8 mouse cellular contexts compared by ENCODE assay signal in the genomic region with DNA sequence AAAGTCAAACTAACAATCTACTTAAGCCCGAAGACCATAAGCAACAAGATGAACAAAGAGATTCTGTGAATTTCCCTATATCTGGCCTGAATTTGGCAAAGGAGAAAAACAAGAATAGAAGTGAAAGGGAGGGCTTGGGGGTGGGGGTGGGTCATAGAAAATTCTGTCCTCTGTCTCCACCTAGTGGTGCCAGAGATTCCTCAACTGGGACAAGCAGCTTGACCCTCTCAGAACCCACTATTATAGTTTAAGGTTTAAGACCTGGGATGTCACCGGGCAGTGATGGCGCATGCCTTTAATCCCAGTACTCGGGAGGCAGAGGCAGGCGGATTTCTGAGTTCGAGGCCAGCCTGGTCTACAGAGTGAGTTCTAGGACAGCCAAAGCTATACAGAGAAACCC. TPM values are rescaled to one million over a fixed set of nuclear protein-coding genes. Genes with fewer than 3 reads are reported as not detected.
DNase-seq lines count a peak whose midpoint lies in the region; ATAC-seq and TF ChIP-seq lines count a peak whose summit lies in the region.

No protein-coding gene starts in this region.

- WGBS in forebrain, postnatal 0 days: 62% methylated on average over 6 of the region's 6 CpGs
- WGBS in forebrain, embryonic 11.5 days: 69% methylated on average over 6 of the region's 6 CpGs

- H3K36me3 ChIP-seq in forebrain, postnatal 0 days (ENCODE audit: insufficient read depth): no peaks in the 10 kb centered on the region
- no peaks in the 10 kb centered on the region for H3K36me3 ChIP-seq in forebrain, embryonic 11.5 days (ENCODE audit: control insufficient read depth, insufficient read depth, low read length)

- no peaks in the 10 kb centered on the region for H3K4me1 ChIP-seq in forebrain, postnatal 0 days (ENCODE audit: insufficient read depth)
- no peaks in the 10 kb centered on the region for H3K4me1 ChIP-seq in forebrain, embryonic 11.5 days (replicated peaks; ENCODE audit: control insufficient read depth, insufficient read depth, low read length)

- H3K27ac ChIP-seq in forebrain, postnatal 0 days (ENCODE audit: low read depth, low read length): no peak overlapping the region
- H3K27ac ChIP-seq in forebrain, embryonic 11.5 days (ENCODE audit: low read depth, low read length): no peak overlapping the region

- H3K9me3 ChIP-seq in forebrain, postnatal 0 days (ENCODE audit: low read length): no peaks in the 10 kb centered on the region
- no peaks in the 10 kb centered on the region for H3K9me3 ChIP-seq in forebrain, embryonic 11.5 days (ENCODE audit: control insufficient read depth, low read length)

- TF ChIP-seq CTCF in forebrain, postnatal 0 days (IDR thresholded peaks at IDR 0.05; ENCODE audit: low read depth): peak; percentile 66

- H3K9ac ChIP-seq in forebrain, postnatal 0 days: no peak overlapping the region
- H3K9ac ChIP-seq in forebrain, embryonic 11.5 days (ENCODE audit: low read length): no peak overlapping the region

- H3K4me2 ChIP-seq in forebrain, postnatal 0 days (ENCODE audit: low read depth): no peak overlapping the region
- H3K4me2 ChIP-seq in forebrain, embryonic 11.5 days (ENCODE audit: low read depth, low read length, severe bottlenecking): no peak overlapping the region

- DNase-seq in forebrain, postnatal 0 days: peak; percentile 61
- no peak for DNase-seq in forebrain, embryonic 11.5 days (ENCODE audit: low spot score)
- peak; percentile 19 for DNase-seq in ovary, postnatal 36 days (ENCODE audit: low spot score)
- no peak for DNase-seq in ovary, adult 18-20 months (ENCODE audit: low spot score)
- DNase-seq in c-Kit-positive CD71-positive TER-119-positive erythroid progenitor cells, embryonic 14.5 days (ENCODE audit: low spot score): peak; percentile 40
- DNase-seq in lung, postnatal 10 days: peak; percentile 71
- DNase-seq in thymus, postnatal 36 days: peak; percentile 34 to 42

- H3K27me3 ChIP-seq in forebrain, postnatal 0 days (ENCODE audit: insufficient read depth, low read length): no peaks in the 10 kb centered on the region
- no peaks in the 10 kb centered on the region for H3K27me3 ChIP-seq in forebrain, embryonic 11.5 days (ENCODE audit: control insufficient read depth, insufficient read depth, low read length)

- no peak; the same call in 1 of the 2 replicates for ATAC-seq in forebrain, postnatal 0 days
- ATAC-seq in forebrain, embryonic 11.5 days (replicated peaks; ENCODE audit: low FRiP score): no peak
- peak; percentile 59 to 66; a peak in 2 of 4 replicates for ATAC-seq in hematopoietic stem cell, adult 5-6 weeks (replicated peaks in 1 of 2; ENCODE audit: insufficient read depth in 1 of 2, low FRiP score in 2 of 2, low TSS enrichment in 1 of 2, low read depth in 1 of 2, poor library complexity in 2 of 2, severe bottlenecking in 2 of 2)

- no peak overlapping the region for H3K4me3 ChIP-seq in forebrain, postnatal 0 days (ENCODE audit: low read depth, low read length)
- no peak overlapping the region for H3K4me3 ChIP-seq in forebrain, embryonic 11.5 days (ENCODE audit: low read depth, low read length)

RNA-seq across cellular contexts. Expression of a gene that starts 12.6 kb away (rescaled TPM):
- 97.3 and 121 TPM in 2 replicates for total RNA-seq in forebrain, postnatal 0 days (2014; rRNA removed)
- 49.3 and 57.8 TPM in 2 replicates for polyA plus RNA-seq in forebrain, postnatal 0 days (2015; fragmentation: Nextera tagmentation; extraction: Ambion mirVana)
- 56.1 and 57.4 TPM in 2 replicates for polyA plus RNA-seq in forebrain, embryonic 11.5 days (2014; fragmentation: Nextera tagmentation; extraction: Ambion mirVana)
- 52.9 and 80.7 TPM in 2 replicates for total RNA-seq in hematopoietic stem cell, adult 5-6 weeks (2017)

RNA-seq across cellular contexts. Expression of a gene that starts 37.0 kb away (rescaled TPM):
- 125 and 146 TPM in 2 replicates for total RNA-seq in forebrain, postnatal 0 days (2014; rRNA removed)
- polyA plus RNA-seq in forebrain, postnatal 0 days (2015; fragmentation: Nextera tagmentation; extraction: Ambion mirVana): 116 and 128 TPM in 2 replicates
- polyA plus RNA-seq in forebrain, embryonic 11.5 days (2014; fragmentation: Nextera tagmentation; extraction: Ambion mirVana): 77.5 and 80.0 TPM in 2 replicates
- 20.9 and 34.7 TPM in 2 replicates for total RNA-seq in hematopoietic stem cell, adult 5-6 weeks (2017)

RNA-seq across cellular contexts. Expression of a gene that starts 58.4 kb away (rescaled TPM):
- 55.7 and 57.7 TPM in 2 replicates for total RNA-seq in forebrain, postnatal 0 days (2014; rRNA removed)
- 50.6 and 52.2 TPM in 2 replicates for polyA plus RNA-seq in forebrain, postnatal 0 days (2015; fragmentation: Nextera tagmentation; extraction: Ambion mirVana)
- 54.7 and 61.3 TPM in 2 replicates for polyA plus RNA-seq in forebrain, embryonic 11.5 days (2014; fragmentation: Nextera tagmentation; extraction: Ambion mirVana)
- total RNA-seq in hematopoietic stem cell, adult 5-6 weeks (2017): 43.1 and 49.8 TPM in 2 replicates

Comparison
In these comparisons a context has a peak if more than half of its experiments do, and no peak if none do; other contexts are left out.
1. DNase-seq: peak in forebrain, postnatal 0 days (single experiment), ovary, postnatal 36 days (single experiment), c-Kit-positive CD71-positive TER-119-positive erythroid progenitor cells, embryonic 14.5 days (single experiment), lung, postnatal 10 days (single experiment) and thymus, postnatal 36 days (2 of 2); none in forebrain, embryonic 11.5 days (single experiment) and ovary, adult 18-20 months (single experiment).
2. ATAC-seq: peak in hematopoietic stem cell, adult 5-6 weeks (2 of 2); none in forebrain, postnatal 0 days (single experiment) and forebrain, embryonic 11.5 days (single experiment).